Mouse (Mus musculus): ENCODE results near the gene Jun.

DNA sequence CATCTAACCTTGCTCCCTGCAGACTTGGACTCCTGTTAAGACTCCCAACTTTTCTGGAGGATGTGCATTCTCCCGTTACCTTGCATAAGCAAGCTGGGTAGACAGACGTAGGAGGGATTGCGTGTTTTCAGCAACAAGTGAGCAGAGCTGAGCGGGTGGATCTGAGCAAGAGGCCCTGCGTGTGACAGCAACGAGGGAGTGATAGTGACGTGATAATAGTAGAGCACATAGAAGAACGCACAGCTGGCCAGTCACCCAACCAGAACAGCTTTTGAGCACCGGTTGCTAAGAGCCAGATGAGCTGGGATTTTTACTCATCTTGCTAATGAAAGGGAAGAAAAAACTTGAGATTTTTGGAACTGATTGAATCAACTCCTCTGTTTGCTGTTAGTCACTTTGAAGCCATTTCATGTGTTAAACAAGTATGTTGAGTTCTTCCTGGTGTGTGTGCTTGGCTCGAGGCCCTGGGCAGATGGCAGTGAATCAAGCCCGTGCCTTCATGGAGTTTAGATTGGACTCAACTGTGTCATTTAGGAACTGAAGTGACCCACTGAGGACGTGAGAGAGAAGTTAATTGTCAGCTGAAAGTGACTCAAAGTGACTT, 28.6 kb downstream of the Jun start:
- TF ChIP-seq CTCF (IDR thresholded peaks at IDR 0.05; ENCODE audit: control insufficient read depth, insufficient read depth, insufficient replicate concordance, low read depth, low read length) = no peak
- TF ChIP-seq POLR2A (IDR thresholded peaks at IDR 0.05; ENCODE audit: control insufficient read depth, low read depth, low read length) = no peak

Data from testis, adult 2 months (tissue).